Mouse (Mus musculus) intestine, embryonic 16.5 days (tissue): Measurements from ENCODE around the gene Slc41a3. TPM values are rescaled to one million over a fixed set of nuclear protein-coding genes. Genes with fewer than 3 reads are reported as not detected.
A peak's percentile ranks its signal among the peaks of the same experiment; 100 is the strongest.

Experiments
- ATAC-seq: fragments of 200-750 bp; cut with Nextera tagmentation; 2 replicates; pipeline ENCODE4 v1.8.0; 2017; ENCODE audit warnings: moderate TSS enrichment, moderate library complexity
- H3K27ac ChIP-seq: fragments of 300-500 bp; sonication (generic); 2 replicates; pipeline ENCODE4 v1.5.1; 2014; ENCODE audit warnings: mild to moderate bottlenecking, low read length
- H3K27me3 ChIP-seq: fragments of 300-500 bp; sonication (generic); replicated peaks from 2 replicates; pipeline ENCODE4 v1.6.1; 2014; ENCODE audit warnings: low read length, control low read depth, mixed read lengths; ENCODE audit not compliant: control insufficient read depth, insufficient read depth
- H3K36me3 ChIP-seq: fragments of 300-500 bp; sonication (generic); 2 replicates; pipeline ENCODE4 v1.6.1; 2014; ENCODE audit warnings: low read length, control low read depth; ENCODE audit not compliant: control insufficient read depth, insufficient read depth
- H3K4me1 ChIP-seq: fragments of 300-500 bp; sonication (generic); 2 replicates; pipeline ENCODE4 v1.6.1; 2014; ENCODE audit warnings: low read length, control low read depth, mixed read lengths; ENCODE audit not compliant: control insufficient read depth, insufficient read depth
- H3K4me2 ChIP-seq: fragments of 300-500 bp; sonication (generic); 2 replicates; pipeline ENCODE4 v1.6.1; 2014; ENCODE audit warnings: low read depth, low read length, control low read depth
- H3K4me3 ChIP-seq: fragments of 300-500 bp; sonication (generic); 2 replicates; pipeline ENCODE4 v1.5.1; 2014; ENCODE audit warnings: mild to moderate bottlenecking, low read length
- H3K9ac ChIP-seq: fragments of 300-500 bp; sonication (generic); 2 replicates; pipeline ENCODE4 v1.6.1; 2014; ENCODE audit warnings: low read depth, low read length
- H3K9me3 ChIP-seq: fragments of 300-500 bp; sonication (generic); 2 replicates; pipeline ENCODE4 v1.6.1; 2016; ENCODE audit warnings: low read length, control low read depth; ENCODE audit not compliant: control insufficient read depth
- WGBS: fragments of 180-500 bp; shearing (Covaris S2); extraction: QIAGEN DNeasy Blood & Tissue Kit; methylation state at CpG from one replicate; pipeline ENCODE4 v1.1.7; 2014; 5-methylcytosine and 5-hydroxymethylcytosine counted together
- polyA plus RNA-seq: library from polyadenylated mRNA; unstranded; fragments of >200 nt; fragmentation: Nextera tagmentation; extraction: Ambion mirVana; gene quantifications from 2 replicates; pipeline ENCODE4 v1.2.1, GENCODE M21; 2015

Slc41a3 gene
- 6.4 and 7.1 TPM in 2 replicates for polyA plus RNA-seq

- Histone ChIP-seq H3K9ac (peak within 1 kb of the TSS; percentile 68), H3K36me3 (no peaks in the 10 kb centered on the region), H3K27me3 (no peaks in the 10 kb centered on the region), H3K4me2 (peak within 1 kb of the TSS; percentile 52), H3K4me1 (peaks cover 4% of the 10 kb centered on the region; the same call in 1 of the 2 replicates), H3K27ac (0 out of 2 replicates have a peak within 1 kb of the TSS, but pooled peaks have one; percentile 47), H3K9me3 (no peaks in the 10 kb centered on the region), H3K4me3 (peak within 1 kb of the TSS; percentile 54)
- WGBS = under 1% methylated on average over 48 of the region's 49 CpGs
- peak; percentile 96 for ATAC-seq
Observed at GRCm38 (mm10) chr6:90604533-90605297, at the start of gene Slc41a3. TSS of gene Slc41a3 (plus strand) at chr6:90604725.

- no peak overlapping the region for H3K27ac ChIP-seq
- no peaks in the 10 kb centered on the region for H3K36me3 ChIP-seq
- peaks cover 6% of the 10 kb centered on the region for H3K4me1 ChIP-seq
- ATAC-seq = no peak
- H3K4me3 ChIP-seq = no peak overlapping the region
- WGBS = 44% methylated on average over 2 of the region's 2 CpGs
- H3K9ac ChIP-seq = no peak overlapping the region
- H3K9me3 ChIP-seq = no peaks in the 10 kb centered on the region
- no peak overlapping the region for H3K4me2 ChIP-seq
- H3K27me3 ChIP-seq = no peaks in the 10 kb centered on the region
Observed at GRCm38 (mm10) chr6:90556534-90557058, 47.9 kb upstream of the Slc41a3 start.

- WGBS = 80% methylated on average over 7 of the region's 7 CpGs
- no peak overlapping the region for H3K4me3 ChIP-seq
- H3K4me2 ChIP-seq = no peak overlapping the region
- H3K4me1 ChIP-seq = peaks cover 6% of the 10 kb centered on the region
- no peaks in the 10 kb centered on the region for H3K27me3 ChIP-seq
- no peaks in the 10 kb centered on the region for H3K9me3 ChIP-seq
- H3K27ac ChIP-seq = no peak overlapping the region
- H3K9ac ChIP-seq = no peak overlapping the region
- H3K36me3 ChIP-seq = no peaks in the 10 kb centered on the region
- ATAC-seq = no peak
Observed at GRCm38 (mm10) chr6:90557077-90557476, 47.4 kb upstream of the Slc41a3 start.

GRCm38 (mm10) chr6:90557829-90558693 lies 46.5 kb upstream of the Slc41a3 start:
- H3K4me2 ChIP-seq = no peak overlapping the region
- no peaks in the 10 kb centered on the region for H3K36me3 ChIP-seq
- H3K4me3 ChIP-seq = no peak overlapping the region
- ATAC-seq = no peak
- no peaks in the 10 kb centered on the region for H3K27me3 ChIP-seq
- WGBS = 69% methylated on average over 6 of the region's 6 CpGs
- no peak overlapping the region for H3K9ac ChIP-seq
- peaks cover 6% of the 10 kb centered on the region for H3K4me1 ChIP-seq
- H3K27ac ChIP-seq = no peak overlapping the region
- H3K9me3 ChIP-seq = no peaks in the 10 kb centered on the region

GRCm38 (mm10) chr6:90560390-90561058 lies 44.0 kb upstream of the Slc41a3 start:
- Histone ChIP-seq H3K9me3 (no peaks in the 10 kb centered on the region), H3K27me3 (no peaks in the 10 kb centered on the region), H3K4me2 (no peak overlapping the region), H3K4me3 (no peak overlapping the region), H3K4me1 (peaks cover 6% of the 10 kb centered on the region), H3K27ac (peak overlapping the region; percentile 33), H3K36me3 (no peaks in the 10 kb centered on the region), H3K9ac (no peak overlapping the region)
- peak; percentile 37 for ATAC-seq
- WGBS = 53% methylated on average over 3 of the region's 3 CpGs

GRCm38 (mm10) chr6:90561234-90561781 lies 43.2 kb upstream of the Slc41a3 start:
- no peak overlapping the region for H3K27ac ChIP-seq
- no peak overlapping the region for H3K4me3 ChIP-seq
- H3K9me3 ChIP-seq = no peaks in the 10 kb centered on the region
- no peak overlapping the region for H3K4me2 ChIP-seq
- H3K27me3 ChIP-seq = no peaks in the 10 kb centered on the region
- WGBS = 33% methylated on average over 2 of the region's 2 CpGs
- no peaks in the 10 kb centered on the region for H3K36me3 ChIP-seq
- H3K4me1 ChIP-seq = peaks cover 6% of the 10 kb centered on the region
- ATAC-seq = peak; percentile 96
- no peak overlapping the region for H3K9ac ChIP-seq

GRCm38 (mm10) chr6:90564240-90564639 lies 40.3 kb upstream of the Slc41a3 start:
- H3K9me3 ChIP-seq = no peaks in the 10 kb centered on the region
- no peak overlapping the region for H3K4me2 ChIP-seq
- H3K27ac ChIP-seq = no peak overlapping the region
- H3K4me1 ChIP-seq = peaks cover 4% of the 10 kb centered on the region
- no peak overlapping the region for H3K9ac ChIP-seq
- H3K36me3 ChIP-seq = no peaks in the 10 kb centered on the region
- no peak overlapping the region for H3K4me3 ChIP-seq
- WGBS = 82% methylated on average over 9 of the region's 9 CpGs
- no peaks in the 10 kb centered on the region for H3K27me3 ChIP-seq
- no peak for ATAC-seq

GRCm38 (mm10) chr6:90565357-90566215 lies 38.9 kb upstream of the Slc41a3 start:
- no peak overlapping the region for H3K4me2 ChIP-seq

More at GRCm38 (mm10) chr6:90565357-90566215, 38.9 kb upstream of the Slc41a3 start:
- no peaks in the 10 kb centered on the region for H3K27me3 ChIP-seq
- H3K36me3 ChIP-seq = no peaks in the 10 kb centered on the region
- no peak overlapping the region for H3K4me3 ChIP-seq
- H3K9ac ChIP-seq = no peak overlapping the region
- H3K9me3 ChIP-seq = no peaks in the 10 kb centered on the region
- no peak for ATAC-seq
- H3K27ac ChIP-seq = no peak overlapping the region
- peaks cover 5% of the 10 kb centered on the region; the same call in 1 of the 2 replicates for H3K4me1 ChIP-seq
- WGBS = 52% methylated on average over 13 of the region's 13 CpGs
